Mouse (Mus musculus) midbrain, embryonic 12.5 days (tissue): ENCODE data around the gene Pnrc2. TPM values are rescaled to one million over a fixed set of nuclear protein-coding genes. Genes with fewer than 3 reads are reported as not detected.

ENCODE experiments used
- ATAC-seq: fragments of 200-750 bp; cut with Nextera tagmentation; 2 replicates; pipeline ENCODE4 v1.8.0; 2017; ENCODE audit warnings: low read depth, moderate TSS enrichment, moderate library complexity; ENCODE audit not compliant: low FRiP score
- H3K27ac ChIP-seq: fragments of 300-500 bp; sonication (generic); replicated peaks from 2 replicates; pipeline ENCODE4 v1.5.1; 2016; ENCODE audit warnings: mild to moderate bottlenecking
- H3K27me3 ChIP-seq: fragments of 300-500 bp; sonication (generic); 2 replicates; pipeline ENCODE4 v1.6.1; 2016; ENCODE audit warnings: mild to moderate bottlenecking
- H3K36me3 ChIP-seq: fragments of 300-500 bp; sonication (generic); 2 replicates; pipeline ENCODE4 v1.6.1; 2016
- H3K4me1 ChIP-seq: fragments of 300-500 bp; sonication (generic); 2 replicates; pipeline ENCODE4 v1.6.1; 2016
- H3K4me2 ChIP-seq: fragments of 300-500 bp; sonication (generic); replicated peaks from 2 replicates; pipeline ENCODE4 v1.6.1; 2016; ENCODE audit warnings: mild to moderate bottlenecking, moderate library complexity
- H3K4me3 ChIP-seq: fragments of 300-500 bp; sonication (generic); 2 replicates; pipeline ENCODE4 v1.5.1; 2016; ENCODE audit warnings: mild to moderate bottlenecking
- H3K9ac ChIP-seq: fragments of 300-500 bp; sonication (generic); replicated peaks from 2 replicates; pipeline ENCODE4 v1.6.1; 2016; ENCODE audit warnings: mild to moderate bottlenecking, moderate library complexity
- H3K9me3 ChIP-seq: fragments of 300-500 bp; sonication (generic); 2 replicates; pipeline ENCODE4 v1.6.1; 2016; ENCODE audit warnings: mild to moderate bottlenecking
- WGBS: fragments of 180-500 bp; shearing (Covaris S2); methylation state at CpG from one replicate; pipeline ENCODE4 v1.1.7; 2016; 5-methylcytosine and 5-hydroxymethylcytosine counted together
- polyA plus RNA-seq: library from polyadenylated mRNA; unstranded; fragments of >200 nt; fragmentation: Nextera tagmentation; extraction: Ambion mirVana; gene quantifications from 2 replicates; pipeline ENCODE4 v1.2.1, GENCODE M21; 2016

The Pnrc2 gene
- polyA plus RNA-seq, 1 experiment from 2014 or later: 199 TPM

- WGBS: 82% methylated on average over 7 of the region's 7 CpGs
- H3K4me3 ChIP-seq: no peak overlapping the region
- H3K27me3 ChIP-seq: no peaks in the 10 kb centered on the region
- H3K9ac ChIP-seq: no peak overlapping the region
- H3K4me1 ChIP-seq: no peaks in the 10 kb centered on the region
- H3K4me2 ChIP-seq: no peak overlapping the region
- ATAC-seq: no peak
- no peaks in the 10 kb centered on the region for H3K9me3 ChIP-seq
- H3K27ac ChIP-seq: no peak overlapping the region
- H3K36me3 ChIP-seq: no peaks in the 10 kb centered on the region
Measured at GRCm38 (mm10) chr4:135889146-135889883, 15.7 kb upstream of the Pnrc2 start.

GRCm38 (mm10) chr4:135888448-135889057 lies 14.9 kb upstream of the Pnrc2 start:
- no peak for ATAC-seq
- no peaks in the 10 kb centered on the region for H3K27me3 ChIP-seq
- H3K36me3 ChIP-seq: no peaks in the 10 kb centered on the region
- no peak overlapping the region for H3K4me3 ChIP-seq
- H3K9me3 ChIP-seq: no peaks in the 10 kb centered on the region
- H3K9ac ChIP-seq: no peak overlapping the region
- no peak overlapping the region for H3K27ac ChIP-seq
- WGBS: 94% methylated on average over 24 of the region's 24 CpGs
- H3K4me1 ChIP-seq: no peaks in the 10 kb centered on the region
- no peak overlapping the region for H3K4me2 ChIP-seq

GRCm38 (mm10) chr4:135886184-135886583 lies 12.5 kb upstream of the Pnrc2 start:
- 89% methylated on average over 4 of the region's 4 CpGs for WGBS

GRCm38 (mm10) chr4:135885676-135886075 lies 12.0 kb upstream of the Pnrc2 start:
- H3K9me3 ChIP-seq: no peaks in the 10 kb centered on the region
- H3K4me3 ChIP-seq: no peak overlapping the region
- ATAC-seq: no peak
- peaks cover 5% of the 10 kb centered on the region; the same call in 1 of the 2 replicates for H3K4me1 ChIP-seq
- H3K9ac ChIP-seq: no peak overlapping the region
- no peak overlapping the region for H3K4me2 ChIP-seq
- 93% methylated on average over 12 of the region's 12 CpGs for WGBS
- H3K27me3 ChIP-seq: no peaks in the 10 kb centered on the region
- no peak overlapping the region for H3K27ac ChIP-seq
- no peaks in the 10 kb centered on the region for H3K36me3 ChIP-seq

More at GRCm38 (mm10) chr4:135886184-135886583, 12.5 kb upstream of the Pnrc2 start:
- Histone ChIP-seq H3K36me3 (no peaks in the 10 kb centered on the region), H3K9me3 (no peaks in the 10 kb centered on the region), H3K27ac (no peak overlapping the region), H3K4me1 (peaks cover 5% of the 10 kb centered on the region; the same call in 1 of the 2 replicates), H3K27me3 (no peaks in the 10 kb centered on the region), H3K4me3 (no peak overlapping the region), H3K4me2 (no peak overlapping the region), H3K9ac (no peak overlapping the region)
- no peak for ATAC-seq

GRCm38 (mm10) chr4:135884531-135884930 lies 10.9 kb upstream of the Pnrc2 start:
- no peaks in the 10 kb centered on the region for H3K36me3 ChIP-seq
- no peaks in the 10 kb centered on the region for H3K9me3 ChIP-seq
- H3K4me1 ChIP-seq: peaks cover 5% of the 10 kb centered on the region; the same call in 1 of the 2 replicates
- no peak overlapping the region for H3K27ac ChIP-seq
- no peak for ATAC-seq
- H3K9ac ChIP-seq: no peak overlapping the region
- no peaks in the 10 kb centered on the region for H3K27me3 ChIP-seq
- WGBS: 60% methylated on average over 6 of the region's 6 CpGs
- H3K4me3 ChIP-seq: no peak overlapping the region
- H3K4me2 ChIP-seq: no peak overlapping the region

GRCm38 (mm10) chr4:135883881-135884516 lies 10.3 kb upstream of the Pnrc2 start:
- no peak overlapping the region for H3K4me2 ChIP-seq
- no peak overlapping the region for H3K27ac ChIP-seq
- H3K36me3 ChIP-seq: no peaks in the 10 kb centered on the region
- WGBS: 65% methylated on average over 7 of the region's 7 CpGs
- no peaks in the 10 kb centered on the region for H3K27me3 ChIP-seq
- H3K4me1 ChIP-seq: peaks cover 5% of the 10 kb centered on the region; the same call in 1 of the 2 replicates
- no peaks in the 10 kb centered on the region for H3K9me3 ChIP-seq
- no peak overlapping the region for H3K9ac ChIP-seq
- ATAC-seq: no peak
- no peak overlapping the region for H3K4me3 ChIP-seq

GRCm38 (mm10) chr4:135883401-135883851 lies 9.8 kb upstream of the Pnrc2 start:
- peaks cover 5% of the 10 kb centered on the region; the same call in 1 of the 2 replicates for H3K4me1 ChIP-seq
- ATAC-seq: no peak
- H3K4me3 ChIP-seq: no peak overlapping the region
- H3K27ac ChIP-seq: no peak overlapping the region
- H3K9me3 ChIP-seq: no peaks in the 10 kb centered on the region
- WGBS: 49% methylated on average over 10 of the region's 10 CpGs
- H3K36me3 ChIP-seq: no peaks in the 10 kb centered on the region
- no peaks in the 10 kb centered on the region for H3K27me3 ChIP-seq
- no peak overlapping the region for H3K9ac ChIP-seq
- no peak overlapping the region for H3K4me2 ChIP-seq

GRCm38 (mm10) chr4:135882023-135882422 lies 8.4 kb upstream of the Pnrc2 start:
- no peak overlapping the region for H3K4me3 ChIP-seq

GRCm38 (mm10) chr4:135880576-135880975 lies 6.9 kb upstream of the Pnrc2 start:
- no peak overlapping the region for H3K27ac ChIP-seq
- no peaks in the 10 kb centered on the region for H3K36me3 ChIP-seq
- no peaks in the 10 kb centered on the region for H3K27me3 ChIP-seq
- H3K9ac ChIP-seq: no peak overlapping the region
- peaks cover 20% of the 10 kb centered on the region for H3K4me1 ChIP-seq
- WGBS: 86% methylated on average over 10 of the region's 10 CpGs
- no peaks in the 10 kb centered on the region for H3K9me3 ChIP-seq
- ATAC-seq: no peak
- no peak overlapping the region for H3K4me3 ChIP-seq
- H3K4me2 ChIP-seq: no peak overlapping the region

More at GRCm38 (mm10) chr4:135882023-135882422, 8.4 kb upstream of the Pnrc2 start:
- Histone ChIP-seq H3K4me2 (no peak overlapping the region), H3K27me3 (no peaks in the 10 kb centered on the region), H3K9me3 (no peaks in the 10 kb centered on the region), H3K27ac (no peak overlapping the region), H3K9ac (no peak overlapping the region), H3K4me1 (peaks cover 6% of the 10 kb centered on the region), H3K36me3 (no peaks in the 10 kb centered on the region)
- WGBS: 78% methylated on average over 6 of the region's 6 CpGs
- ATAC-seq: no peak

GRCm38 (mm10) chr4:135880018-135880417 lies 6.4 kb upstream of the Pnrc2 start:
- H3K36me3 ChIP-seq: no peaks in the 10 kb centered on the region
- 90% methylated on average over 6 of the region's 6 CpGs for WGBS
- no peak for ATAC-seq
- no peaks in the 10 kb centered on the region for H3K9me3 ChIP-seq
- H3K27me3 ChIP-seq: no peaks in the 10 kb centered on the region
- no peak overlapping the region for H3K4me2 ChIP-seq
- no peak overlapping the region for H3K4me3 ChIP-seq
- no peak overlapping the region for H3K9ac ChIP-seq
- no peak overlapping the region for H3K27ac ChIP-seq
- H3K4me1 ChIP-seq: peaks cover 26% of the 10 kb centered on the region

- H3K27me3 ChIP-seq: no peaks in the 10 kb centered on the region
- WGBS: 68% methylated on average over 6 of the region's 6 CpGs
- no peak overlapping the region for H3K4me2 ChIP-seq
- no peak overlapping the region for H3K4me3 ChIP-seq
- peaks cover 36% of the 10 kb centered on the region for H3K4me1 ChIP-seq
- H3K27ac ChIP-seq: no peak overlapping the region
- no peaks in the 10 kb centered on the region for H3K36me3 ChIP-seq
- no peaks in the 10 kb centered on the region for H3K9me3 ChIP-seq
- no peak overlapping the region for H3K9ac ChIP-seq
- ATAC-seq: no peak
Measured at GRCm38 (mm10) chr4:135879021-135879420, 5.4 kb upstream of the Pnrc2 start.

GRCm38 (mm10) chr4:135877742-135878141 lies 4.1 kb upstream of the Pnrc2 start:
- Histone ChIP-seq H3K4me3 (no peak overlapping the region), H3K36me3 (no peaks in the 10 kb centered on the region), H3K27me3 (no peaks in the 10 kb centered on the region), H3K9ac (no peak overlapping the region), H3K4me1 (peaks cover 33% of the 10 kb centered on the region), H3K9me3 (no peaks in the 10 kb centered on the region), H3K27ac (no peak overlapping the region), H3K4me2 (no peak overlapping the region)
- WGBS: 69% methylated on average over 2 of the region's 2 CpGs
- ATAC-seq: no peak
